In the genomic region with DNA sequence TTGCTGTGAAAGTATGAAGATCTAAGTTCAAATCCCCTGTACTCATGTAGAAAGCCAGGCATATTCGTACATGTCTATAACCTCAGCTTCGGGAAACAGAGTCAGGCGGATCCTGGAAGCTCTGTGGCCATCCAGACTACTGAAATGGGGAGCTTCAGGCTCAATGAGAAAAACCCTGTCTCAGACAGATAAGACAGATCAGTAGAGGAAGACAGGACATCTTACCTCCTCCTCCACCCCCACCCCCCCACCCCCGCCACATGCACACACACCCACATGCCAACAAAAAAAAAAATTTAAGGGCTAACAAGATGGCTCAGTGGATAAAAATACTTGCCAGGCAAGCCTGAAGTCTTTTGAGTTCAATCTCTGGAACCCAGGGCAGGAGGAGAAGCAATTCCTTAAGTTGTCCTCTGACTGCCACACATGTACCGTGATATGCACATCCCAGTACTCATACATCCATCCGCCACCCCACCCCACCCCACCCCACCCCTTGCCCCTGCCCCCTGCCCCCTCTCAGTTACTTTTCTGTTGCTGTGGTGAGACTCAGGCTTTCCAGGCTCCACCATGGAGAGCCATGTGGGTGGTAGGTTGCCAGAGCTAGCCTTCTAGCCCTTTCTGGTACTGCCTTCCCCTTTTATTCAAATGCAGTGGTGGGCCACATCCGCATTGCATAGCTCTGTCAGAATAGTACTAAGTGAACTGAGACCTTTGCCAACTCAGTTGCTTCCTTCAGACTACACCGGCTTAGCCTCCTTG, we compare ENCODE assay signal across 14 mouse cellular contexts. TPM values are rescaled to one million over a fixed set of nuclear protein-coding genes. Genes with fewer than 3 reads are reported as not detected.
DNase-seq lines count a peak whose midpoint lies in the region; ATAC-seq and TF ChIP-seq lines count a peak whose summit lies in the region.
"Had no signal": no experiment of that assay in that cellular context is flagged by ENCODE, and none has a peak within 500 bp of the region (broad histone marks: within the 10 kb centered on the region; RNA-seq: fewer than 3 reads in every experiment).

No protein-coding gene starts in this region.

- peaks cover 9% of the 10 kb centered on the region for H3K36me3 ChIP-seq in liver, postnatal 0 days (replicated peaks; ENCODE audit: insufficient read depth, low read length)
- H3K36me3 ChIP-seq: stomach, embryonic 15.5 days had no signal

- TF ChIP-seq EP300 in liver, postnatal 0 days (IDR thresholded peaks at IDR 0.05; ENCODE audit: low read depth), result no peak

- TF ChIP-seq CTCF in liver, postnatal 0 days (IDR thresholded peaks at IDR 0.05; ENCODE audit: low read depth), result no peak

- peak; percentile 14 for DNase-seq in thymus, postnatal 0 days (ENCODE audit: low spot score)
- DNase-seq in thymus, postnatal 10 days (ENCODE audit: low spot score in 2 of 2), result no peak
- DNase-seq in liver, postnatal 0 days, result no peak
- DNase-seq in urinary bladder, adult 18-20 months (ENCODE audit: low spot score in 2 of 2), result no peak
- DNase-seq in urinary bladder, postnatal 36 days (ENCODE audit: low spot score in 2 of 2), result no peak
- DNase-seq: cerebellum, adult 9-11 months; gastrocnemius, postnatal 36 days; kidney, adult 18-20 months; thymus, postnatal 4 days had no signal

- peak overlapping the region; percentile 76 for H3K27ac ChIP-seq in liver, postnatal 0 days (ENCODE audit: low read depth)
- H3K27ac ChIP-seq: embryonic facial prominence, embryonic 10.5 days; hindbrain, embryonic 13.5 days; stomach, embryonic 15.5 days had no signal

- WGBS in liver, postnatal 0 days (ENCODE audit: insufficient replicate concordance), result 59% methylated on average over 8 of the region's 8 CpGs

- no peaks in the 10 kb centered on the region for H3K9me3 ChIP-seq in liver, postnatal 0 days (ENCODE audit: low read length)
- H3K9me3 ChIP-seq: embryonic facial prominence, embryonic 10.5 days; hindbrain, embryonic 13.5 days; stomach, embryonic 15.5 days had no signal

- no peak overlapping the region for H3K4me3 ChIP-seq in liver, postnatal 0 days (ENCODE audit: low read depth, low read length)
- H3K4me3 ChIP-seq: embryonic facial prominence, embryonic 10.5 days; hindbrain, embryonic 13.5 days; stomach, embryonic 15.5 days had no signal

- H3K4me1 ChIP-seq in liver, postnatal 0 days (ENCODE audit: insufficient read depth), result peaks cover 31% of the 10 kb centered on the region
- H3K4me1 ChIP-seq: stomach, embryonic 15.5 days had no signal

- H3K27me3 ChIP-seq in liver, postnatal 0 days (ENCODE audit: insufficient read depth, low read length), result no peaks in the 10 kb centered on the region
- H3K27me3 ChIP-seq: stomach, embryonic 15.5 days had no signal

- H3K4me2 ChIP-seq in liver, postnatal 0 days (ENCODE audit: low read depth, low read length), result peak overlapping the region; percentile 29; the same call in 1 of the 2 replicates
- H3K4me2 ChIP-seq: hindbrain, embryonic 13.5 days; stomach, embryonic 15.5 days had no signal

- ATAC-seq in granulocyte monocyte progenitor cell, adult 5-6 weeks (replicated peaks; ENCODE audit: poor library complexity, severe bottlenecking), result peak; percentile 89
- peak; percentile 54 for ATAC-seq in liver, postnatal 0 days
- ATAC-seq in monocyte, adult 5-6 weeks (replicated peaks; ENCODE audit: insufficient number of reproducible peaks, low FRiP score, low TSS enrichment, poor library complexity, severe bottlenecking), result no peak

- no peak overlapping the region for H3K9ac ChIP-seq in liver, postnatal 0 days (replicated peaks)
- H3K9ac ChIP-seq: hindbrain, embryonic 13.5 days; stomach, embryonic 15.5 days had no signal

RNA-seq across cellular contexts. Expression of gene Hacd2, which starts 32.4 kb away (rescaled TPM):
- polyA plus RNA-seq in thymus, postnatal 0 days (2015; fragmentation: Nextera tagmentation; extraction: Ambion mirVana), result 46.7 and 53.7 TPM in 2 replicates
- 28.6 and 28.8 TPM in 2 replicates for total RNA-seq in granulocyte monocyte progenitor cell, adult 5-6 weeks (2014; fragmentation: Nextera tagmentation)
- total RNA-seq in granulocyte monocyte progenitor cell, adult 5-6 weeks (2017), result 8.7 and 9.6 TPM in 2 replicates
- polyA plus RNA-seq in liver, postnatal 0 days (2015; fragmentation: Nextera tagmentation; extraction: Ambion mirVana), result 138 and 154 TPM in 2 replicates
- 5.0 to 12.2 TPM (median 5.9 TPM) in 3 replicates for total RNA-seq in monocyte, adult 5-6 weeks (2017)
